In the genomic region with DNA sequence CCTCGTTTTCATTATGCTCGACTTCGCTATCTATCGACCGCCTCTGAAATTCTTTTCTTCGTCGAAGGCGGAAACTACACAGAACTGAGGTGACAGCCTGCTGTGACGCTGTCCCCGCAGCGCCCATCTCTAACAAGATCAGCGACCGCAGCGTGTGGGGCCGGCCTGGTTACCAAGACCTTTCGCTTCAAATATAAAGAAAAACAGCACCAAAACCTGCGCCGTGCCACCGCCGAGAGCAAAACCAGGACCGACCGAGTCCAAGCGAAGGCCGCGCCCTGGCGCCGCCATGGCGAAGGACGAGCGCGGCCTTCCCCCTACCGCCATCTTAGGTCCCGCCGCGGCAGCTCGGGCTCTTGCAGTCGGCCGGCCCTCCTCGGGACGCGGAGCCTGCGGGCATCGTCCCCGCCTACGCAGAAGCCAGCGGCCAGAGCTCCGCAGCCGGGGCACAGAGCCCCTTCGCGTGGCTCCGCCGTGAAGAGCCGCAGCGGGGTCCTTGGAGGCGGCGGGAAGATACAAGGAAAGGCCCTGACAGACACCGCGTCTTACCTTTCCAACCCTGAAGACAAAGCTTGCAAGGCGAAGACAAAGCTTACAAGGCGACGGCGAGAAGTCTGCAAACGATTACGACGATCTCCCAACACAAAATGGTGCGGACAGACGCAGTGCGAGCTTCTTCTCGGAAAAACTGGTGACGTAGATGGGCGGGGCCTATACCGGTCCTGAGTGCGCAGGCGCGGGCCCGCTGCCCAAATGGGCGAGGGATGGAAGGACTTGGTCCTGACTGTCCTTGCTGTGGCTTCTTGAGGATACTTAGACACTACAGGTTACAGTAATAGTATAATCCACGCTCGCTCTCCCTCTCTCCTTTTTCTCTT, we compare ENCODE assay signal across 8 mouse cellular contexts. TPM values are rescaled to one million over a fixed set of nuclear protein-coding genes. Genes with fewer than 3 reads are reported as not detected.
A peak's percentile ranks its signal among the peaks of the same experiment; 100 is the strongest.
DNase-seq lines count a peak whose midpoint lies in the region; ATAC-seq and TF ChIP-seq lines count a peak whose summit lies in the region.

Gene Clk1, minus strand, starts transcription at position 696 of the 878 bp plus-strand sequence.

- peaks cover 26% of the 10 kb centered on the region for H3K36me3 ChIP-seq in embryonic facial prominence, embryonic 14.5 days (ENCODE audit: control insufficient read depth, insufficient read depth, low read length)
- H3K36me3 ChIP-seq in heart, adult 2 months (ENCODE audit: control insufficient read depth, insufficient read depth, low read length): peaks cover 29% of the 10 kb centered on the region
- peaks cover 26% of the 10 kb centered on the region for H3K36me3 ChIP-seq in limb, embryonic 14.5 days (ENCODE audit: control insufficient read depth, insufficient read depth, low read length)
- peaks cover 9% of the 10 kb centered on the region for H3K36me3 ChIP-seq in midbrain, postnatal 0 days (ENCODE audit: insufficient read depth, low read length)

- intact Hi-C loops in heart, adult 2 months (cut with DNase I): loop anchor here (1.0 to 2.0 kb wide), 2 partner anchors 21 to 30 kb away; partner anchors contain the start of genes Nif3l1 and Ppil3

- H3K4me3 ChIP-seq in embryonic facial prominence, embryonic 14.5 days (ENCODE audit: low read depth, low read length): peak within 1 kb of the TSS; percentile 99
- H3K4me3 ChIP-seq in heart, adult 2 months: peak within 1 kb of the TSS; percentile 87
- peak within 1 kb of the TSS; percentile 97 for H3K4me3 ChIP-seq in limb, embryonic 14.5 days (replicated peaks; ENCODE audit: low read length)
- H3K4me3 ChIP-seq in midbrain, postnatal 0 days (ENCODE audit: low read depth, low read length): peak within 1 kb of the TSS; percentile 96

- WGBS in embryonic facial prominence, embryonic 14.5 days: under 1% methylated on average over 72 of the region's 79 CpGs
- WGBS in heart, adult 2 months: under 1% methylated on average over 79 of the region's 79 CpGs
- WGBS in limb, embryonic 14.5 days: under 1% methylated on average over 78 of the region's 79 CpGs
- under 1% methylated on average over 77 of the region's 79 CpGs for WGBS in midbrain, postnatal 0 days

- H3K9ac ChIP-seq in embryonic facial prominence, embryonic 14.5 days (ENCODE audit: low read depth, low read length): peak within 1 kb of the TSS; percentile 100
- peak within 1 kb of the TSS; percentile 97 for H3K9ac ChIP-seq in heart, adult 2 months (ENCODE audit: low read depth, low read length)
- peak within 1 kb of the TSS; percentile 100 for H3K9ac ChIP-seq in limb, embryonic 14.5 days (ENCODE audit: low read depth, low read length, severe bottlenecking)
- peak within 1 kb of the TSS; percentile 100 for H3K9ac ChIP-seq in midbrain, postnatal 0 days (replicated peaks; ENCODE audit: low read length, poor library complexity, severe bottlenecking)

- DNase-seq in 3T3-L1 (ENCODE audit: low read depth, low spot score): peak; percentile 96
- peak; percentile 94 to 97 for DNase-seq in adrenal gland, postnatal 4 days (ENCODE audit: low spot score in 2 of 2)
- peak; percentile 95 for DNase-seq in embryonic facial prominence, embryonic 14.5 days (ENCODE audit: low spot score)
- DNase-seq in heart, adult 2 months: peak; percentile 98 to 100
- DNase-seq in kidney, adult 9 months: peak; percentile 98
- DNase-seq in limb, embryonic 14.5 days (ENCODE audit: low spot score): peak; percentile 90
- DNase-seq in midbrain, postnatal 0 days (ENCODE audit: low spot score): peak; percentile 96
- peak; percentile 97 to 99 for DNase-seq in spleen, postnatal 14 days (ENCODE audit: low spot score in 2 of 2)

- TF ChIP-seq POLR2A in heart, adult 2 months (IDR thresholded peaks at IDR 0.05; ENCODE audit: insufficient read depth, low read depth, low read length): peak; percentile 100
- TF ChIP-seq POLR2A in limb, embryonic 14.5 days (IDR thresholded peaks at IDR 0.05; ENCODE audit: borderline replicate concordance, extremely low read depth, insufficient read depth, insufficient read length): peak; percentile 94; the same call in 1 of the 2 replicates

- peak; percentile 93 for ATAC-seq in embryonic facial prominence, embryonic 14.5 days (ENCODE audit: low read depth)
- ATAC-seq in limb, embryonic 14.5 days (ENCODE audit: low FRiP score, low read depth): peak; percentile 91
- peak; percentile 94 for ATAC-seq in midbrain, postnatal 0 days (ENCODE audit: low FRiP score)

- peak within 1 kb of the TSS; percentile 85 for H3K4me2 ChIP-seq in embryonic facial prominence, embryonic 14.5 days (ENCODE audit: low read depth, low read length)
- H3K4me2 ChIP-seq in limb, embryonic 14.5 days (replicated peaks; ENCODE audit: low read depth, low read length, severe bottlenecking): peak within 1 kb of the TSS; percentile 56
- H3K4me2 ChIP-seq in midbrain, postnatal 0 days (ENCODE audit: low read depth, low read length, poor library complexity, severe bottlenecking): peak within 1 kb of the TSS; percentile 69

- no peak for TF ChIP-seq CTCF in heart, adult 2 months (IDR thresholded peaks at IDR 0.05)
- no peak for TF ChIP-seq CTCF in midbrain, postnatal 0 days (IDR thresholded peaks at IDR 0.05)

- H3K4me1 ChIP-seq in embryonic facial prominence, embryonic 14.5 days (ENCODE audit: control insufficient read depth, insufficient read depth, low read length): peaks cover 11% of the 10 kb centered on the region
- H3K4me1 ChIP-seq in heart, adult 2 months (ENCODE audit: control insufficient read depth, insufficient read depth, low read length): peaks cover 12% of the 10 kb centered on the region
- peaks cover 18% of the 10 kb centered on the region for H3K4me1 ChIP-seq in limb, embryonic 14.5 days (ENCODE audit: control insufficient read depth, insufficient read depth, low read length)
- no peaks in the 10 kb centered on the region; the same call in 1 of the 2 replicates for H3K4me1 ChIP-seq in midbrain, postnatal 0 days (ENCODE audit: insufficient read depth, low read length)

- H3K27me3 ChIP-seq in embryonic facial prominence, embryonic 14.5 days (replicated peaks; ENCODE audit: control insufficient read depth, insufficient read depth, low read length): no peaks in the 10 kb centered on the region
- H3K27me3 ChIP-seq in heart, adult 2 months (ENCODE audit: control insufficient read depth, insufficient read depth, low read length): no peaks in the 10 kb centered on the region
- H3K27me3 ChIP-seq in limb, embryonic 14.5 days (ENCODE audit: control insufficient read depth, insufficient read depth, low read length): no peaks in the 10 kb centered on the region
- no peaks in the 10 kb centered on the region for H3K27me3 ChIP-seq in midbrain, postnatal 0 days (ENCODE audit: insufficient read depth, low read length)

- H3K9me3 ChIP-seq in embryonic facial prominence, embryonic 14.5 days (ENCODE audit: control insufficient read depth, low read length): no peaks in the 10 kb centered on the region
- no peaks in the 10 kb centered on the region for H3K9me3 ChIP-seq in limb, embryonic 14.5 days (ENCODE audit: control insufficient read depth, low read length)
- H3K9me3 ChIP-seq in midbrain, postnatal 0 days (ENCODE audit: low read length): no peaks in the 10 kb centered on the region

- H3K27ac ChIP-seq in embryonic facial prominence, embryonic 14.5 days (replicated peaks; ENCODE audit: low read depth, low read length): peak within 1 kb of the TSS; percentile 100
- peak within 1 kb of the TSS; percentile 98 for H3K27ac ChIP-seq in heart, adult 2 months
- peak within 1 kb of the TSS; percentile 99 for H3K27ac ChIP-seq in limb, embryonic 14.5 days (replicated peaks; ENCODE audit: low read depth, low read length)
- peak within 1 kb of the TSS; percentile 100 for H3K27ac ChIP-seq in midbrain, postnatal 0 days (ENCODE audit: low read depth, low read length)

- TF ChIP-seq EP300 in heart, adult 2 months (IDR thresholded peaks at IDR 0.05; ENCODE audit: insufficient read depth, low read depth, low read length): peak; percentile 88

- peaks cover 10% of the 10 kb centered on the region for H3K79me2 ChIP-seq in heart, adult 2 months (replicated peaks; ENCODE audit: control insufficient read depth, insufficient read depth, low read length)

RNA-seq across cellular contexts. Expression of gene Clk1, which starts in this region (rescaled TPM):
- total RNA-seq in adrenal gland, postnatal 4 days (2021): 100 to 1,000 TPM; 195 to 199 TPM
- 157 and 196 TPM in 2 replicates for polyA plus RNA-seq in embryonic facial prominence, embryonic 14.5 days (2014; fragmentation: Nextera tagmentation; extraction: Ambion mirVana)
- 10 to 100 TPM; 50.2 to 50.4 TPM for total RNA-seq in heart, adult 2 months (2021)
- polyA plus RNA-seq in heart, adult 2 months (2012; rRNA removed): 43.3 and 82.3 TPM in 2 replicates
- 295 and 381 TPM in 2 replicates for polyA plus RNA-seq in limb, embryonic 14.5 days (2012; rRNA removed)
- polyA plus RNA-seq in limb, embryonic 14.5 days (2014; fragmentation: Nextera tagmentation; extraction: Ambion mirVana): 197 and 236 TPM in 2 replicates
- total RNA-seq in midbrain, postnatal 0 days (2014; rRNA removed): 85.5 and 135 TPM in 2 replicates
- 83.4 and 114 TPM in 2 replicates for polyA plus RNA-seq in midbrain, postnatal 0 days (2015; fragmentation: Nextera tagmentation; extraction: Ambion mirVana)

Comparison
In these comparisons a context has a peak if more than half of its experiments do, and no peak if none do; other contexts are left out.
1. Peak in every context shown above with its lines: DNase-seq, ATAC-seq, H3K4me3 ChIP-seq and H3K27ac ChIP-seq.